Mouse (Mus musculus): Measurements from ENCODE around the gene Rptor.

Gene Rptor

GRCm38 (mm10) chr11:119657534-119657933 lies 54.8 kb downstream of the Rptor start:
- no peak for DNase-seq (ENCODE audit: low read depth)

DNA sequence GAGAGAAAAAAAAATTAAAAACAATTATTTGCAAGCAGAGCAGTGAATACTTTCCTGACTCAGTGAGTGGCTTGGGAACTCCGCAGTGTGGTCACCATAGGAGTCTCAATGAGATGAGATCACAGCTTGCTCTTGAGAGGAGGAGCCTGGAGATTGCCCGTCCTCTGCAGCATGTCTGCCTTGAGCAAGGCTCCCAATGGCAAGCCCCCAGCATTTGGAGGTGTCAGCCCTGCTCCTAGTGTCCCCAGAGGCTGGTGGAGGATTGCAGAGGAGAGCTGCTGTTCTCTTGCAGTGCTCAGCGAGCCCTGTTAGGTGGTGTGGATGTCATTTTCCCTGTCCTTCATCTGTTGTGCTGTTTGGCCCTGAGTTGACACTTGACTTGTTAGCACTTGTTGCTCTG lies 56.6 kb downstream of the Rptor start:
- no peak for DNase-seq (ENCODE audit: low read depth)

- peak; percentile 59 for DNase-seq (ENCODE audit: low read depth)
Measured at GRCm38 (mm10) chr11:119661479-119661878, 58.8 kb downstream of the Rptor start.

- DNase-seq (ENCODE audit: low read depth): no peak
Measured at GRCm38 (mm10) chr11:119663876-119664275, 61.2 kb downstream of the Rptor start.

DNA sequence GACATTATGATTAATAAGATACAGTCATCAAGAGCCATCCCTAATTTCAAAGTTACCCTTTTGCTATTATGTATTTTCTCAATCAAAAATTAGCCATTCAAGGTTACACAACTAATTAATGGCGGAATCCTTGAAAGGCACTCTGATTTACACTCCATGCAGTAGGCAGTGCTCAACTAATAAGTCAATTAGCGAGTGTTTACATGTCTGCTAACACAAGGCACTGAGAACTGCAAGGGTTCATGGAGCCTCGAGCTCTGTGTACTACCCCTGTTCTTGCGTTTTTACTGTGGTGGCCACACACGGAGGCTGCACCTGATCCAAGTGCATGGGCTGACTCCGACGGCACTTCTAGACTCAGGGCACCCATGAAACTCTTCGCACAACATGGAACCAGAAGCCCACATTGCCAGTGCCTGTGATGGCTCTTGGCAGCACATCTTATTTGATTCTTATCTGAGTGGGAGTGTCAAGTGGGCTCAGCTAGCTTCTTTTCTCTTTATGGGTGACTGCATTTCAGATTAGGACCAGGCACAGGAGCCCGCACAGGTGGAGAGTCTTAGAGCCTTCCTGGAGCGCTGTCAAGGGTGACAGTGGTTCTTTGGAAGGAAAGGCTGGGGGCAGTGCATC lies 62.1 kb downstream of the Rptor start:
- DNase-seq (ENCODE audit: low read depth): no peak

DNA sequence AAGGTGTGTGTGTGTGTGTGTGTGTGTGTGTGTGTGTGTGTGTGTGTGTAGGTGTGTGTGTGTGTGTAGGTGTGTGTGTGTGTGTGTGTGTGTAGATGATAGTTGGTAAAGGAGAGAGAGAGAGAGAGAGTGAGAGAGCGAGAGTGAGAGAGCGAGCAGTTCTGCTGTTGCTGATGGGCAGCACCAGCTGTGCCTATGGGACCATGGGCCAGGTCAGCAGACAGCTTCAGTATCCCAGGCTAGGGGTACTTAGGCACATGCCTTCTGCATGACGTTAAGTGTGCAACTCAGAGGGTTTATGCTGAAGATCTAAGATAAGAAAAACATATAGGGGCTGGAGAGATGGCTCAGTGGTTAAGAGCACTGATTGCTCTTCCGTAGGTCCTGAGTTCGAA lies 62.6 kb downstream of the Rptor start:
- DNase-seq (ENCODE audit: low read depth): no peak

DNA sequence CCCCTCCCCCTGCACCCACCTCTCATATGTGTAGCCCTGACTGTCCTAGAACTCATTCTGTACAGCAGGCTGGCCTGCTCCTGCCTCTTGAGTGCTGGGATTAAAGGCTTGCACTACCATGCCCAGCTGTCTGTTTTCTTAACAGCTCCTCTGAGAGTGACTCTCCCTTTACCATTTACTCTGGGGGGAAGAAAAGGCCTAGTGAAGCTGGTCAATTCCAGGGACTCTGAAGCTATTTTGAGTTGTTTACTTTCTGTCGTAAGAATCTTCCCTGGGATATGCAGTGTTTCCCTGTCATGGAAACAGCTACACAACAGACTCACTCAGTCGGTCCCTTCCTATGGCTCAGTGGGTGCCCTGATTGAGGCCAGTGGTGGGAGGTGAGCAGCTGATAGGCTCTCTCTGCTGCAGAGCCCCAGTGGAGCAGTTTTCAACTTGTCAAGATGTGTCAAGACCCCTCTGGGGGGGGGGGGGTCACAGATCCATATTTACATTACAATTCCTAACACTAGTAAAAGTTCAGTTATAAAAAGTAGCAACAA lies 63.9 kb downstream of the Rptor start:
- no peak for DNase-seq (ENCODE audit: low read depth)

DNA sequence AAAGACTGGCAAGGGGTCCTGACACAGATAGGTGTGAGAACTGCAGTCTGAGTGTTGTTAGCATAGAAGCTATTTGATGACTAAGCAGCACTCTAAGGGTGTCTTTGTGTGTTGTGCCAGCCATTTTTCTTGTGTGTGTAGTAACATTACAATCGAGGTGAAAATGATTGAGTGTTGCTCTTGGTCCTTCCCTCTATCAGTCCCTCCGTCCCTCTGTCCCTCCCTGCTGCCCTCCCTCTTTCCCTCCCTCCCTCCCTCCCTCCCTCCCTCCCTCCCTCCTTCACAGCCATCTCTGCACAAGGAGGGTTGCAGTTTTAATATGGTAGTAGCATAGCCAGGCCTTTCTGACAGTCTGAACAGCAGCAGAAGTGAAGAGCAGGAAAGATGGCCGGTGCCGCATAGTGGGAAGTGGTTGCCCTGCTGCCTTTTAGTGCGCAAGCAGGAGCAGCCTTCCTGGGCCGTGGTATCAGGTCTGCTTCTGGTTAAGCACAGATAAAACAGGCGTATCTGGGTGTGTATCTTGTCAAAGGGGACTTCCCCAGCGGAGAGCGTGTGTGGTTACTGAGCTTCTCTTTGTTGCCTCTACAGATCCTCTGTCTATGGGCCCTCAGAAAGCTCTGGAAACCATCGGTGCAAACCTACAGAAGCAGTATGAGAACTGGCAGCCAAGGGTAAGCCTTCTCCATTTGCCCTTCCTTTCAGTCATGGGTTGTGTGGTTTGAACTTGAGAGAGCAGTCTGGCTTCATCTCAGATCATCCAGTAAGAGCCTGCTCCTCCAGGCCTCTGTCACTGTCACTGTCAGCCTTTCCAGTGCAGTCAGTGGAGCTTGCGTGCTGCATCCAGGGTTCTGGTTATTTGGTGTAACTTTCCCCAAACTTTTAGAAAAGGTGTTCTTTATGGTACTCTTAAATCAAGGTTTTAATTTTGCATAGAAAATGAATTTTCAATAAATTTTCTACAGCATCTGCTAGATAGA lies 68.3 kb downstream of the Rptor start:
- DNase-seq (ENCODE audit: low read depth): peak; percentile 61

GRCm38 (mm10) chr11:119672041-119672440 lies 69.3 kb downstream of the Rptor start:
- no peak for DNase-seq (ENCODE audit: low read depth)

GRCm38 (mm10) chr11:119672775-119673174 lies 70.1 kb downstream of the Rptor start:
- DNase-seq (ENCODE audit: low read depth): no peak

GRCm38 (mm10) chr11:119674835-119675234 lies 72.1 kb downstream of the Rptor start:
- no peak for DNase-seq (ENCODE audit: low read depth)

DNA sequence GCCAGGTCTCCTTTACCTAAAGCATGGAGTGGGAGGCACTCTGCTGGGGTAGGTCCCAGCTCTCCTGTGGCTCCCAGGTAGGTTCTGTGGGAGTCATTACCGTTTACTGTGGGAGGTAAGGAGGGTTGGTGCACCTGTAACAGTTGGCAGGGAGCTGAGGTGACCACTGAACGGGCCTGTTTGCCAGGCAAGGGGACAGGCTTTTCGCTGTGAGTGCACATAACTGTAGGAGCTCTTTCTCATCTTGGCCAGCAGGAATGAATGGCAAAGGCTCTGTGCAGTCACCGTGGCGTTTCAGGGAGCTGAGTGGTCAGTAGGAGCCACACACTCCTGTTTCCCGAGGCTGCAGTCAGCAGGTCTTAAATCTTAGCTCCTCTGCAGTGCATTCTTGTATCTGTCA lies 72.8 kb downstream of the Rptor start:
- no peak for DNase-seq (ENCODE audit: low read depth)

DNA sequence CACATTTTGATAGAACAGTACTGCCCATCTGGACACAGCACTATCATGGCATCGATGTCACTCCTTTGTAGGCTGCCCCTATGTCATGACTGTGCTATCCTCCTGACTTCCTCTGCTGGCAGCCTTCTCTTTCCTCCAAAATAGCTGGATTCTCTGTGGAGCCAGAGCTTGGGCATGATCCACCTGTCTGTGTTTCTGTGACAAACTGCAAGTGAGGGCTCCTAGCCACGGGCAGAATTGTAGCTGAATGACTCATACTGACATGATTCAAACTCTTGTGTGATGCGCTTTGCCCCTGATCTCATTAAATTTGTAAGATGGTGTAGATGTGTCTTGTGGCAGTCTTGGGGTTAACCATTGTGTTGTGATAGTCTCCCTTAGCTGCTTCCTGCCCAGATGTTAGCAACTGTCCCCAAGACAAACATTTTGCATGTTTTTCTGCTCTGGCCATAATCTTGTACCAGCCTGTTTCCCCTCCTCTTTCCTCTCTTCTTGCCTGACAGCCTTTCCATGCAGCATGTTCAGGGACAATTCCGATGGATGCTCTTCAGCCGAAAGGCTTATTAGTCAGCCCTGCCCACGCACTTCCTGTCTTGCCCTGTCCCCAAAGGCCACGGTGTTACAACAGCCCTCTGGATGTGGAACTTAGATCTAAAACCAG lies 74.2 kb downstream of the Rptor start:
- DNase-seq (ENCODE audit: low read depth): no peak

GRCm38 (mm10) chr11:119678427-119678826 lies 75.7 kb downstream of the Rptor start:
- DNase-seq (ENCODE audit: low read depth): no peak

GRCm38 (mm10) chr11:119680735-119681134 lies 78.0 kb downstream of the Rptor start:
- DNase-seq (ENCODE audit: low read depth): no peak

- DNase-seq (ENCODE audit: low read depth): no peak
Measured at GRCm38 (mm10) chr11:119682285-119682684, 79.6 kb downstream of the Rptor start.

DNA sequence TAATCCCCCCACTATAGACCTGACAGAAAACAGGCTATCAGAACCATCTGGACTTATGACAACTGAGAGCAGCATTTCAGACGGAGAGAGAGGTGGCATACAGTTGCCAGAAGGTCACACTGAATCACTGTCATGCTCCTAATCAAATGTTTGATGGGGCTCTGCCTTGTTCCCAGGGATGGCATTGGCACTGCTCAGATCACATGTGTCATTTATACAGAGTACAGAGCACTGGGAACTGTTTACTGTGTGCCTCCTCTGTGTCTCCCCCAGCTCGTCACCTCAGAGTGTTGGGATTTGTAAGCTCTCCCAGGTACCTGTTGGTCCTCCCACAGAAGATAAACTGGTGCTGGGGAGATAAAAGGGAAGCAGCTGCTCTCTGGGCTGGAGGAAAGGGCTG lies 81.1 kb downstream of the Rptor start:
- DNase-seq (ENCODE audit: low read depth): no peak

DNA sequence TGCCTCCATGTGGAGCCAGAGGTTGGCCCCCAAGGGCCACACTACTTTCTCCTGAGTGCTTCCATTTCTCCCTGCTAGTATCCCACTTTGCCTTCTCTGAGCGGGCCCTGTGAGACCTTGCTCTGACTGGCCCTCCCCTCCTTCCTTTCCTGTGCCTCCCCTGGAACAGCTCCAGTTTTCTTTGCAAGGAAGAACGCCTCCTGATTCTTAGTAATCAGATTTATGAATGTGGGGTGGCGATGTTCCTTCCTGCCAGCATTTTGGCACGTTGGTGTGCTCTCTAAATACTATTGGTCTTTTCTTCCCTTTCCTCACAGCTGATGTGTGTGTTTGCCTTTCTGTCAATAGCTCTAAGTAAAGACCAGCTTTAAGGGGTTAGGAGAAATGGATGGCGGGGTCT lies 82.8 kb downstream of the Rptor start:
- no peak for DNase-seq (ENCODE audit: low read depth)

GRCm38 (mm10) chr11:119685910-119686659 lies 83.4 kb downstream of the Rptor start:
- DNase-seq (ENCODE audit: low read depth): no peak

DNA sequence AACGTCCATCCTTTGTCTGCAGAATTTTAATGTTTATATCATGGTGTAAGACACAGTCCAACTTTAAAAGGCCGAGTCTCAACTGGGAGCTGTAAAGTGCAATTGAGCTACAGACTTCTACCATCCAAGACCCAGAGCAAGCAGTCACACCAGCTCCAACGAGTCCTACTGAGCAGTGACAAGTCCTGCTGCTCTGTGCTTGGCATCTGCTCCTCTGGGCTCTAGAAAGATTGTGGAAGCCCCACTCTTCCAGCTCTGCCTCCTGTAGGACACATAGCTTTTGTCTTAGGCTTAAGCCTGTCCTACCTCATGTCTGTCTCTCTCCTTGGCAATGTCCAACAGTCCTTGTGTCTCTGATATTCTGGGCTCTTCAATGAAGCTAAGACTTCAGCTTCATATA lies 84.6 kb downstream of the Rptor start:
- no peak for DNase-seq (ENCODE audit: low read depth)

GRCm38 (mm10) chr11:119687966-119688365 lies 85.3 kb downstream of the Rptor start:
- DNase-seq (ENCODE audit: low read depth): no peak

DNA sequence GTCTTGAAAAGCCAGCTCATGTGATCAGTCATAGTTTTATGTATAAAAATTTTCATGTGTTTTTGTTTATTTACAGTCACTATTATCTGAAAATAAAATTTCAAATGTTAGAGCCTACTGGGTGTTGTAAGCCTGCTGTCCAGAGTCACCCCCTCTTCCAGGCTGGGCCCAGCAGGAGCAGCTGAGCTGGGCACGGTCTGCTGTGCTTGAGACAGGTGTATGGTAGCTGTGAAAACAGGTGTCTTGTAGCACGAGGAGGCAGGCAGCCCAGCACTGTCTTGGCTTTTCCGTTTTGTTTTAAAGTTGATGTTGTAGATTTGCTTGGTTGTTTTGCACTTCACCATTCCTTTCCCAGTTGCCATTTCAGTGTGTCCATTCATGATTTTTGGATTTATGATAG lies 87.2 kb downstream of the Rptor start:
- no peak for DNase-seq (ENCODE audit: low read depth)

Measured in c-Kit-positive CD71-positive TER-119-negative erythroid progenitor cells, embryonic 14.5 days (primary cell).